Mouse (Mus musculus) limb, embryonic 14.5 days (tissue): ENCODE results near the gene Runx1. TPM values are rescaled to one million over a fixed set of nuclear protein-coding genes. Genes with fewer than 3 reads are reported as not detected.

Experiments
- ATAC-seq: fragments of 200-750 bp; cut with Nextera tagmentation; 2 replicates; pipeline ENCODE4 v1.8.0; 2017; ENCODE audit warnings: low read depth, moderate number of reproducible peaks, moderate TSS enrichment; ENCODE audit not compliant: low FRiP score
- DNase-seq: peaks from one replicate; pipeline ENCODE4 v3.0.0-alpha.2; 2015; ENCODE audit warnings: low spot score
- H3K27ac ChIP-seq: fragments of 300-500 bp; sonication (generic); replicated peaks from 2 replicates; pipeline ENCODE4 v1.5.1; 2014; ENCODE audit warnings: low read depth, mild to moderate bottlenecking, low read length, moderate library complexity, mixed read lengths
- H3K27me3 ChIP-seq: fragments of 300-500 bp; sonication (generic); 2 replicates; pipeline ENCODE4 v1.6.1; 2014; ENCODE audit warnings: low read length, mixed read lengths; ENCODE audit not compliant: control insufficient read depth, insufficient read depth
- H3K36me3 ChIP-seq: fragments of 300-500 bp; sonication (generic); 2 replicates; pipeline ENCODE4 v1.6.1; 2014; ENCODE audit warnings: mild to moderate bottlenecking, low read length, moderate library complexity, mixed read lengths; ENCODE audit not compliant: control insufficient read depth, insufficient read depth
- H3K4me1 ChIP-seq: fragments of 300-500 bp; sonication (generic); 2 replicates; pipeline ENCODE4 v1.6.1; 2014; ENCODE audit warnings: antibody characterized with exemption, low read length, mixed read lengths; ENCODE audit not compliant: control insufficient read depth, insufficient read depth
- H3K4me2 ChIP-seq: fragments of 300-500 bp; sonication (generic); replicated peaks from 2 replicates; pipeline ENCODE4 v1.6.1; 2014; ENCODE audit warnings: low read depth, mild to moderate bottlenecking, low read length, moderate library complexity; ENCODE audit not compliant: severe bottlenecking
- H3K4me3 ChIP-seq: fragments of 300-500 bp; sonication (generic); replicated peaks from 2 replicates; pipeline ENCODE4 v1.5.1; 2014; ENCODE audit warnings: low read length
- H3K9ac ChIP-seq: fragments of 300-500 bp; sonication (generic); 2 replicates; pipeline ENCODE4 v1.6.1; 2014; ENCODE audit warnings: mild to moderate bottlenecking, low read depth, low read length, moderate library complexity; ENCODE audit not compliant: severe bottlenecking
- H3K9me3 ChIP-seq: fragments of 300-500 bp; sonication (generic); 2 replicates; pipeline ENCODE4 v1.6.1; 2016; ENCODE audit warnings: low read length; ENCODE audit not compliant: control insufficient read depth
- POLR2A ChIP-seq: fragments of 200-500 bp; IDR thresholded peaks from 2 replicates; pipeline ENCODE4 v1.8.0; 2012; ENCODE audit warnings: inconsistent platforms, mild to moderate bottlenecking, moderate library complexity, borderline replicate concordance; ENCODE audit not compliant: insufficient read depth, insufficient read length; ENCODE audit errors: extremely low read depth
- WGBS: fragments of 180-500 bp; shearing (Covaris S2); extraction: QIAGEN DNeasy Blood & Tissue Kit; methylation state at CpG from one replicate; pipeline ENCODE4 v1.1.7; 2014; 5-methylcytosine and 5-hydroxymethylcytosine counted together
- polyA plus RNA-seq, 2 experiments: library from polyadenylated mRNA; depleted of rRNA in 1 of 2; stranded (reverse) in 1 of 2; unstranded in 1 of 2; fragments of >200 nt; fragmentation: Nextera tagmentation in 1 of 2; extraction: Ambion mirVana in 1 of 2; gene quantifications; 2 replicates each; pipeline versions ENCODE4 v1.2.1 to v1.2.3; 2012 to 2014

The Runx1 gene
- polyA plus RNA-seq, 2 experiments = 5.2 to 5.5 TPM

- Histone ChIP-seq H3K27me3 (no peaks in the 10 kb centered on the region), H3K9me3 (no peaks in the 10 kb centered on the region), H3K36me3 (no peaks in the 10 kb centered on the region), H3K4me3 (no peak overlapping the region), H3K9ac (no peak overlapping the region), H3K4me1 (peaks cover 26% of the 10 kb centered on the region), H3K4me2 (no peak overlapping the region), H3K27ac (no peak overlapping the region)
- DNase-seq (no peak), ATAC-seq (no peak)
- no peak for TF ChIP-seq POLR2A
- WGBS = 90% methylated on average over 3 of the region's 3 CpGs
These were observed 174.7 kb downstream of the Runx1 start for GRCm38 (mm10) chr16:92651256-92651655.

- H3K9me3 ChIP-seq = no peaks in the 10 kb centered on the region
- no peaks in the 10 kb centered on the region for H3K27me3 ChIP-seq
- no peak overlapping the region for H3K9ac ChIP-seq
- no peaks in the 10 kb centered on the region for H3K36me3 ChIP-seq
- H3K4me3 ChIP-seq = no peak overlapping the region
- 64% methylated on average over 13 of the region's 13 CpGs for WGBS
- H3K27ac ChIP-seq = peak overlapping the region; percentile 77
- peaks cover 30% of the 10 kb centered on the region for H3K4me1 ChIP-seq
- no peak for DNase-seq
- H3K4me2 ChIP-seq = no peak overlapping the region
- no peak for TF ChIP-seq POLR2A
- ATAC-seq = no peak
These were observed 179.8 kb downstream of the Runx1 start for GRCm38 (mm10) chr16:92646153-92646552.

GRCm38 (mm10) chr16:92645423-92646115 is 180.4 kb downstream of the Runx1 start:
- WGBS = 61% methylated on average over 22 of the region's 22 CpGs
- Histone ChIP-seq H3K4me2 (no peak overlapping the region), H3K27me3 (no peaks in the 10 kb centered on the region), H3K4me1 (peaks cover 30% of the 10 kb centered on the region), H3K36me3 (no peaks in the 10 kb centered on the region), H3K9me3 (no peaks in the 10 kb centered on the region), H3K4me3 (no peak overlapping the region), H3K9ac (no peak overlapping the region), H3K27ac (peak overlapping the region; percentile 77)
- ATAC-seq = peak; percentile 30; the same call in 1 of the 2 replicates
- no peak for TF ChIP-seq POLR2A
- peak; percentile 27 for DNase-seq

- Histone ChIP-seq H3K4me2 (no peak overlapping the region), H3K4me3 (no peak overlapping the region), H3K36me3 (no peaks in the 10 kb centered on the region), H3K27ac (peak overlapping the region; percentile 67), H3K4me1 (peaks cover 30% of the 10 kb centered on the region), H3K9me3 (no peaks in the 10 kb centered on the region), H3K9ac (no peak overlapping the region), H3K27me3 (no peaks in the 10 kb centered on the region)
- ATAC-seq (no peak), DNase-seq (no peak)
- no peak for TF ChIP-seq POLR2A
- WGBS = 37% methylated on average over 15 of the region's 15 CpGs
These were observed 181.1 kb downstream of the Runx1 start for GRCm38 (mm10) chr16:92644718-92645422.

GRCm38 (mm10) chr16:92644315-92644714 is 181.6 kb downstream of the Runx1 start:
- H3K4me3 ChIP-seq = no peak overlapping the region
- H3K36me3 ChIP-seq = no peaks in the 10 kb centered on the region
- no peak overlapping the region for H3K9ac ChIP-seq
- H3K27me3 ChIP-seq = no peaks in the 10 kb centered on the region
- no peaks in the 10 kb centered on the region for H3K9me3 ChIP-seq
- no peak for TF ChIP-seq POLR2A
- H3K4me2 ChIP-seq = no peak overlapping the region
- 61% methylated on average over 10 of the region's 10 CpGs for WGBS
- ATAC-seq = no peak
- peaks cover 30% of the 10 kb centered on the region for H3K4me1 ChIP-seq
- no peak for DNase-seq
- H3K27ac ChIP-seq = no peak overlapping the region
